Mouse (Mus musculus): ENCODE measurements around the gene Gm867. TPM values are rescaled to one million over a fixed set of nuclear protein-coding genes. Genes with fewer than 3 reads are reported as not detected.

Gene Gm867
- polyA plus RNA-seq, 1 experiment from 2014 or later, result 0.53 TPM

DNA sequence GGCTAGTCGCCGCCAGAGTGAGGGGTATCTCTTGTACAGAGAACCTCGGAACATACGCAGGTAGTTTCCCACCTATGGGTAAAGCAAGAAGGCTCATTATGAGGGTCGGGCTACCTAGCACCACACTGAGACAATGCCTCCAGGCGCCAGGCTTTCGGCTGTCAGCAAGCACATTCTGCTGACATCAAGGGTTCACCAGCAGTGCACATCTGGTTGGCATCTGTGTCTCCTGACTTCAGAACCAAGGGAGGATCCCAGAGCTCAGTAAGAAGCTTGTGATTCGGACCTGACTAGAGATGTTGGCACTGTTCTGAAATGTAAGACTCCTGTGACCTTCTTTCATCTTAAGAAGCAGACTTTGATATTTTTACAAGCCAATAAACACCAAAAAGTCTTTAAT is 23.6 kb downstream of the Gm867 start:
- H3K4me3 ChIP-seq (replicated peaks; ENCODE audit: low read depth, low read length), result no peak overlapping the region
- DNase-seq (no peak), ATAC-seq (ENCODE audit: low FRiP score, low TSS enrichment) (no peak)
- no peaks in the 10 kb centered on the region for H3K27me3 ChIP-seq (ENCODE audit: control insufficient read depth, insufficient read depth, low read length)
- no peak overlapping the region for H3K27ac ChIP-seq (replicated peaks; ENCODE audit: low read depth, low read length)
- WGBS, result 87% methylated on average over 8 of the region's 8 CpGs
- H3K36me3 ChIP-seq (ENCODE audit: control insufficient read depth, insufficient read depth, low read length), result peaks cover 52% of the 10 kb centered on the region
- no peak overlapping the region for H3K4me2 ChIP-seq (ENCODE audit: low read length)
- peaks cover 24% of the 10 kb centered on the region for H3K4me1 ChIP-seq (ENCODE audit: control insufficient read depth, insufficient read depth, low read length)
- H3K9me3 ChIP-seq (ENCODE audit: control insufficient read depth, low read length), result no peaks in the 10 kb centered on the region
- H3K9ac ChIP-seq (replicated peaks; ENCODE audit: low read length), result no peak overlapping the region

DNA sequence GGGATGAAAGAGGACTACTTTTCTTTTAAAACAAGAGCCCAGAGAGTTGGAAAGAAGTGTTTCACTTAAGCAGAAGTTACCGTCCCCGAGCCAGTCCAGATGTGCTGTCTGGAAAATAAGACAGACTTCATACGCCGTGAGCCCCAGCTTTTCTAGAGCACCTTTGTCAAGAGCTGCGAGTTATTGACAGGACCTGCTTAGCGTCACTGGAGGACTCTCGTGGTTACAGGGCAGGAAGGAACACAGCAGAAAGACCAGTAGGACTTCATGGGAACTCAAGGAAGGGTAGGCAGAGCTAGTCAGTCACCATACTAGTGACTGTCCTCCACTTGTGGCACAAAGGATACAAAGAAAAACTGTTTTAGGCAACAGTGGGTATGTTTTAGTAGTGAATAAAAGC is 24.9 kb downstream of the Gm867 start:
- peaks cover 64% of the 10 kb centered on the region for H3K36me3 ChIP-seq (ENCODE audit: control insufficient read depth, insufficient read depth, low read length)
- peaks cover 24% of the 10 kb centered on the region for H3K4me1 ChIP-seq (ENCODE audit: control insufficient read depth, insufficient read depth, low read length)
- no peaks in the 10 kb centered on the region for H3K27me3 ChIP-seq (ENCODE audit: control insufficient read depth, insufficient read depth, low read length)
- H3K9ac ChIP-seq (replicated peaks; ENCODE audit: low read length), result no peak overlapping the region
- H3K27ac ChIP-seq (replicated peaks; ENCODE audit: low read depth, low read length), result no peak overlapping the region
- ATAC-seq (ENCODE audit: low FRiP score, low TSS enrichment) (no peak), DNase-seq (no peak)
- 93% methylated on average over 7 of the region's 7 CpGs for WGBS
- H3K4me3 ChIP-seq (replicated peaks; ENCODE audit: low read depth, low read length), result no peak overlapping the region
- H3K9me3 ChIP-seq (ENCODE audit: control insufficient read depth, low read length), result no peaks in the 10 kb centered on the region
- no peak overlapping the region for H3K4me2 ChIP-seq (ENCODE audit: low read length)

DNA sequence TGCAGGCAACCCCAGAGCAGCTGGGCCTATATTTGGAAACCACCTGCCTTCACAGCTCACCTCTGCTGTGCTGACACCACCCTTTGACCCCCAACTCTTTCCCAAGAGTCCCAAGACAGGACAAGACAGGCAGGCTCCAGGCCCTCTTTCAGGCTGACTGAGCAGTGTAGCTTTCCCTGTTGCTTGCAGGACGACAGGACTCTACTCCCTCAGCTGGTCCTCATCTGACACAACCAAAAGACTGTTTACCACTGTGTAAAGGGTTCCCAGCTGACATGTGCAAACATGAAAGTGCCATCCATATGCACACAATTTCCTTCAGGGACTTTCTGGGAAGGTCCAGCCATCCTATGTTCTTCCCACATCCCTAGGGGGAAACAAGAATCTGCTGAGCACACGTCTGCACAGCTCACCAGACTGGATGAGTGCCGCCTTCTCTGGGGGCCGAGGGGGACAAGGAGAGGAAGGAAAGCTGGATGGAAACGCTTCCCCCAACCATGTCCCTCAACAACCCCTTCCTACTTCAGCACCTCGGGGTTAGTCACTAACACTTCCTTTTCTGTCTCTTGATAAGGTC is 27.4 kb downstream of the Gm867 start:
- Histone ChIP-seq H3K27me3 (ENCODE audit: control insufficient read depth, insufficient read depth, low read length) (no peaks in the 10 kb centered on the region), H3K27ac (replicated peaks; ENCODE audit: low read depth, low read length) (no peak overlapping the region), H3K4me3 (replicated peaks; ENCODE audit: low read depth, low read length) (no peak overlapping the region), H3K9me3 (ENCODE audit: control insufficient read depth, low read length) (no peaks in the 10 kb centered on the region), H3K4me1 (ENCODE audit: control insufficient read depth, insufficient read depth, low read length) (peaks cover under 1% of the 10 kb centered on the region; the same call in 1 of the 2 replicates), H3K36me3 (ENCODE audit: control insufficient read depth, insufficient read depth, low read length) (peaks cover 74% of the 10 kb centered on the region), H3K4me2 (ENCODE audit: low read length) (no peak overlapping the region), H3K9ac (replicated peaks; ENCODE audit: low read length) (no peak overlapping the region)
- 77% methylated on average over 6 of the region's 6 CpGs for WGBS
- ATAC-seq (ENCODE audit: low FRiP score, low TSS enrichment), result no peak
- no peak for DNase-seq

DNA sequence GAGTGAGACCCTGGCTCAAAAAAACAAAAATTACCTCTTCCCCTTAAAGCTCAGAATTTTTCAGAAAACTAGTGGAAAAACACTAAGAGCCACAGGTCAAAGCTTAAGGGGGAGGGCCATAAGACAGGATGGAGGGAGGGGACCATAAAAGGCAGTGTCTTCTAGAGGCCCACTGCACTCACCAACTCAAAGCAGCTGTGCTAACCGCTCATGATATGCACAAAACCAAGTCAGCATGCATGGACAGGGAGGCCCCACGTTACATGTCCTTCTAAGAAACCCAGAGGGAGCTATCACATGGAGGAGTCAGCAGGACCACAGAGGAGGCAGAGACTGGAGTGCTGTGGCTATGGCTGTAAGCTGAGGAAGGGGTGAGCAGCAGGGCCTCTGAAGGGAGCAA is 29.8 kb downstream of the Gm867 start:
- H3K27ac ChIP-seq (replicated peaks; ENCODE audit: low read depth, low read length), result no peak overlapping the region
- H3K4me2 ChIP-seq (ENCODE audit: low read length), result no peak overlapping the region
- DNase-seq (no peak), ATAC-seq (ENCODE audit: low FRiP score, low TSS enrichment) (no peak)
- H3K36me3 ChIP-seq (ENCODE audit: control insufficient read depth, insufficient read depth, low read length), result peaks cover 85% of the 10 kb centered on the region
- H3K9me3 ChIP-seq (ENCODE audit: control insufficient read depth, low read length), result no peaks in the 10 kb centered on the region
- 82% methylated on average over 2 of the region's 2 CpGs for WGBS
- H3K4me3 ChIP-seq (replicated peaks; ENCODE audit: low read depth, low read length), result no peak overlapping the region
- H3K27me3 ChIP-seq (ENCODE audit: control insufficient read depth, insufficient read depth, low read length), result no peaks in the 10 kb centered on the region
- no peaks in the 10 kb centered on the region for H3K4me1 ChIP-seq (ENCODE audit: control insufficient read depth, insufficient read depth, low read length)
- H3K9ac ChIP-seq (replicated peaks; ENCODE audit: low read length), result no peak overlapping the region

DNA sequence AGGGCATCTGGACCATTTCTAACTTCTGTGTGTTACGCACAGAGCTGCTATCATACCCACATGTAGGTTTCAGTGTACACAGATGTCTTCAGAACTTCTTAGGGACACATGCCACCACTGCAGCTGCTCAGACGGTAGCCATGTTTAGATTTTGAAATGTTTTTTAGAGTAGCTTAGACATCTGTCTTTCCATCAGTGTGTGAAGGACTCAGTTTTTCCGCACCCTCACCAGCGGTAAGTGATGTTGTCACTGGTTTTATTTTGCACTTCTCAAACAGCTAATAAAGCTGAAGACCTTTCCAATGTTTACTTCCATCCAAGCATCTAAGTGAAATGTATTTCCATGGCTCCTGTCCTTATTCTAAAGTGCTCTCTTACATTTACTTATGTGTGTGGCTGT is 33.6 kb downstream of the Gm867 start:
- H3K4me1 ChIP-seq (ENCODE audit: control insufficient read depth, insufficient read depth, low read length), result no peaks in the 10 kb centered on the region
- DNase-seq (no peak), ATAC-seq (ENCODE audit: low FRiP score, low TSS enrichment) (no peak)
- H3K27me3 ChIP-seq (ENCODE audit: control insufficient read depth, insufficient read depth, low read length), result no peaks in the 10 kb centered on the region
- H3K4me2 ChIP-seq (ENCODE audit: low read length), result no peak overlapping the region
- H3K27ac ChIP-seq (replicated peaks; ENCODE audit: low read depth, low read length), result no peak overlapping the region
- 95% methylated on average over 4 of the region's 4 CpGs for WGBS
- H3K4me3 ChIP-seq (replicated peaks; ENCODE audit: low read depth, low read length), result no peak overlapping the region
- peaks cover 93% of the 10 kb centered on the region for H3K36me3 ChIP-seq (ENCODE audit: control insufficient read depth, insufficient read depth, low read length)
- no peaks in the 10 kb centered on the region for H3K9me3 ChIP-seq (ENCODE audit: control insufficient read depth, low read length)
- H3K9ac ChIP-seq (replicated peaks; ENCODE audit: low read length), result no peak overlapping the region

DNA sequence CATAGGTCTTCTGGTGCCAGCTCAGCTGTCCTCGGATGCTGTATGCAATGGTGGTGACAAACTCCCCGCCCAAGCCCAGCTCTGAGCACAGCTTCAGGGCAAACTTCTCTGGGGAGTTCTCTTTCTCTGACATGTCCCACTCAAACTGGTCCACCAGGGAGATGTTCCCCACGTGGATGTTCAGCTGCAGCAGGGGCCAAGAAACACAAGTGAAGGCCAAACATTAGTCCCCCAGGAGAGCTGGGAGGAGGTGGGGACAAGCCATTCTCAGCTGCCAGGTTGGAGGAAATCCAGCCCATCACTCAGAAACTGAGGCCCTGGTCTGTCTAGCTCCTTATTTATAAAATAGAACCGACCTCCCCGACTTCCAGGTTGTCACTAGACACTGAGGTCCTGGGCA is 36.1 kb downstream of the Gm867 start:
- H3K27me3 ChIP-seq (ENCODE audit: control insufficient read depth, insufficient read depth, low read length), result no peaks in the 10 kb centered on the region
- DNase-seq (no peak), ATAC-seq (ENCODE audit: low FRiP score, low TSS enrichment) (no peak)
- H3K4me2 ChIP-seq (ENCODE audit: low read length), result no peak overlapping the region
- peaks cover 89% of the 10 kb centered on the region for H3K36me3 ChIP-seq (ENCODE audit: control insufficient read depth, insufficient read depth, low read length)
- H3K27ac ChIP-seq (replicated peaks; ENCODE audit: low read depth, low read length), result no peak overlapping the region
- H3K4me3 ChIP-seq (replicated peaks; ENCODE audit: low read depth, low read length), result no peak overlapping the region
- no peaks in the 10 kb centered on the region for H3K4me1 ChIP-seq (ENCODE audit: control insufficient read depth, insufficient read depth, low read length)
- H3K9ac ChIP-seq (replicated peaks; ENCODE audit: low read length), result no peak overlapping the region
- no peaks in the 10 kb centered on the region for H3K9me3 ChIP-seq (ENCODE audit: control insufficient read depth, low read length)
- 92% methylated on average over 5 of the region's 5 CpGs for WGBS

DNA sequence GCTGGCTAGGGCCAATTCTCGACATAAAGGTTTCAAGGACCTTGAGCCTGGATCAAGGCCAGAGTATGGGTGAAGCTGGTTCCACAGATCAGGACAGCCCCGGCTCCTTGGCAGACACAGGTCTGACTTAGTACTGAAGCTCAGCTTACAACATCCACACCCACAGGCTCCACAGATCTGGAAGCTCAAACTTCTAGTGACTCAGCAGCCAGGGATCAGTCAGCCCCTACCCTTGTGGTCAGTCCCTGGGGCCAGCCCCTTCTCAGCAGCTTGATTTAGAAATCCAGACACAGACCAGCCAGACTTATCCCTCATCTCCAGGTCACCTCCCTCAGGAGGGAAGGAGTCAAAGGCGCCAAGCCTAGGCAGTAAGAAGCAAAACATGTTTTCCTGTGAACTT is 41.6 kb downstream of the Gm867 start:
- Histone ChIP-seq H3K4me2 (ENCODE audit: low read length) (no peak overlapping the region), H3K27ac (replicated peaks; ENCODE audit: low read depth, low read length) (no peak overlapping the region), H3K4me3 (replicated peaks; ENCODE audit: low read depth, low read length) (no peak overlapping the region), H3K4me1 (ENCODE audit: control insufficient read depth, insufficient read depth, low read length) (no peaks in the 10 kb centered on the region), H3K9ac (replicated peaks; ENCODE audit: low read length) (no peak overlapping the region), H3K9me3 (ENCODE audit: control insufficient read depth, low read length) (no peaks in the 10 kb centered on the region), H3K27me3 (ENCODE audit: control insufficient read depth, insufficient read depth, low read length) (no peaks in the 10 kb centered on the region), H3K36me3 (ENCODE audit: control insufficient read depth, insufficient read depth, low read length) (peaks cover 85% of the 10 kb centered on the region)
- ATAC-seq (ENCODE audit: low FRiP score, low TSS enrichment) (no peak), DNase-seq (no peak)
- WGBS, result 82% methylated on average over 3 of the region's 3 CpGs

DNA sequence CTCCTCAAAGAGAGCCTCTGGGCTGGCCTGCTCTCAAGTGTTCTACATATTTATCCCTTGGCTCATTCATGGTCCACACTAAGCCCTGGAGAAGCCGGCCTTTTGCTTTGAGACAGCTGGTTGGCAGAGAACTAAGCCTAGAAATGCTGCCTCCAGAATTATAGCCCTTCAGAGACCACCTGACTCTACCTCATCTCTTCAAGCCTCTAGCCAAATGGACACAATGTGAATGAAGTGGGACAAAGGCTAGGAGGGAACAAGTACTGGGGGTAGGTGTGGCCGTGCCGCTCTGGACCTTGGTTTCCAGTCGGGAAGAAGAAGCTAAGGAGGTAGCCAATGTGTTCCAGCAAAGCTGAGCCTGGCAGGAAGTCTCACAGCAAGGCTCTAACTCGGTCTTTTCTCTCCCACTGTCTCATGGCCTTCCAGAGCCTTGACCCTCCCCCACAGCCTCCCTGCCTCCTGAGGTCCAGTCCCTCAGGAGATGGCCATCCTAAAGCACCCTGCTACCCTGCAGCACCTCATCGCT is 42.4 kb downstream of the Gm867 start:
- Histone ChIP-seq H3K4me3 (replicated peaks; ENCODE audit: low read depth, low read length) (no peak overlapping the region), H3K9me3 (ENCODE audit: control insufficient read depth, low read length) (no peaks in the 10 kb centered on the region), H3K9ac (replicated peaks; ENCODE audit: low read length) (no peak overlapping the region), H3K4me1 (ENCODE audit: control insufficient read depth, insufficient read depth, low read length) (peaks cover 5% of the 10 kb centered on the region; the same call in 1 of the 2 replicates), H3K4me2 (ENCODE audit: low read length) (no peak overlapping the region), H3K27me3 (ENCODE audit: control insufficient read depth, insufficient read depth, low read length) (no peaks in the 10 kb centered on the region), H3K27ac (replicated peaks; ENCODE audit: low read depth, low read length) (no peak overlapping the region), H3K36me3 (ENCODE audit: control insufficient read depth, insufficient read depth, low read length) (peaks cover 77% of the 10 kb centered on the region)
- WGBS, result 79% methylated on average over 6 of the region's 6 CpGs
- ATAC-seq (ENCODE audit: low FRiP score, low TSS enrichment), result no peak
- no peak for DNase-seq

DNA sequence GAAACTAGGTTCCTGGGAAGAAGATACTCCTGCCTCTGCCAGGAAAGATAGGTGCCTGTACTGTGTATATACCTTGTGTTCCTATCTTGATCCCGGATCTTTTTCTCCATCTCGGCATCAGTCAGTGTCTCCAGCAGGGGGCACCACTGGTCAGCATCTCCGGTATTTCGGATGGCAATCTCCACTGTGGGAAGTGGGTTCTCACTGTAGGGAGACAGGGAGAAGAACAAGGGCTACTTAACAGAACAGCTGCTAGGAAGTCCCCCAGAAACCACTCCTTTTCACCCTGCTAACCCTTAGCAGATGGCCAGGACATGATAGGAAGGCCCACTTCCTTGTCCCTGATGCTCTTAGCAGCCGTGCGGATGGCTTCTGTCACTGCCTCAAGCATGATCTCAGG is 43.1 kb downstream of the Gm867 start:
- Histone ChIP-seq H3K4me2 (ENCODE audit: low read length) (no peak overlapping the region), H3K9ac (replicated peaks; ENCODE audit: low read length) (no peak overlapping the region), H3K9me3 (ENCODE audit: control insufficient read depth, low read length) (no peaks in the 10 kb centered on the region), H3K27me3 (ENCODE audit: control insufficient read depth, insufficient read depth, low read length) (no peaks in the 10 kb centered on the region), H3K27ac (replicated peaks; ENCODE audit: low read depth, low read length) (no peak overlapping the region), H3K4me3 (replicated peaks; ENCODE audit: low read depth, low read length) (no peak overlapping the region), H3K36me3 (ENCODE audit: control insufficient read depth, insufficient read depth, low read length) (peaks cover 70% of the 10 kb centered on the region), H3K4me1 (ENCODE audit: control insufficient read depth, insufficient read depth, low read length) (peaks cover 5% of the 10 kb centered on the region; the same call in 1 of the 2 replicates)
- ATAC-seq (ENCODE audit: low FRiP score, low TSS enrichment), result no peak
- WGBS, result 38% methylated on average over 6 of the region's 6 CpGs
- DNase-seq, result peak; percentile 83
